Mouse (Mus musculus): ENCODE measurements at regions not wholly inside any gene's neighbourhood (a gene's known extent, or its start where the extent isn't known, plus 50 kb on each side); places are given as distances from the start of the nearest gene placed in this dataset.

DNA sequence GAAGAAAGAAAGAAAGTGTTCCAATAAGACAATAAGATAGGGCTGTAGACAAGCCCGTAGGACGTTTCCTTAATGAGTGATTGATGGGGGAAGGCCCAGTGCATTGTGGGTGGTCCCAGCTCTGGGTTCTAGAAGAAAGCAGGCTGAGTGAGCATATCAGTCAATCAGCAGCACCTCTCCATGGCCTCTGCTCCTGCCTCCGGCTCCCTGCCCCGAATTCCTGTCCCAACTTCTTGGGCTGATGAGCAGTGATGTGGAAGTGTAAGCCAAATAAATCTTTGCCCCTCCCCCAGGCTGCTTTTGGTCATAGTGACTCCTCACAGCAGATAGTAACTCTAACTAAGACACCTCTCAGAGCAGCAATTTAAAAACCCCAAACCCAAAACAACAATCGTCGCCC is 256.2 kb upstream of the Dio3 start:
- in situ Hi-C loops (cut with MboI; ENCODE audit: unreplicated experiment in 2 of 2): no loop called here

DNA sequence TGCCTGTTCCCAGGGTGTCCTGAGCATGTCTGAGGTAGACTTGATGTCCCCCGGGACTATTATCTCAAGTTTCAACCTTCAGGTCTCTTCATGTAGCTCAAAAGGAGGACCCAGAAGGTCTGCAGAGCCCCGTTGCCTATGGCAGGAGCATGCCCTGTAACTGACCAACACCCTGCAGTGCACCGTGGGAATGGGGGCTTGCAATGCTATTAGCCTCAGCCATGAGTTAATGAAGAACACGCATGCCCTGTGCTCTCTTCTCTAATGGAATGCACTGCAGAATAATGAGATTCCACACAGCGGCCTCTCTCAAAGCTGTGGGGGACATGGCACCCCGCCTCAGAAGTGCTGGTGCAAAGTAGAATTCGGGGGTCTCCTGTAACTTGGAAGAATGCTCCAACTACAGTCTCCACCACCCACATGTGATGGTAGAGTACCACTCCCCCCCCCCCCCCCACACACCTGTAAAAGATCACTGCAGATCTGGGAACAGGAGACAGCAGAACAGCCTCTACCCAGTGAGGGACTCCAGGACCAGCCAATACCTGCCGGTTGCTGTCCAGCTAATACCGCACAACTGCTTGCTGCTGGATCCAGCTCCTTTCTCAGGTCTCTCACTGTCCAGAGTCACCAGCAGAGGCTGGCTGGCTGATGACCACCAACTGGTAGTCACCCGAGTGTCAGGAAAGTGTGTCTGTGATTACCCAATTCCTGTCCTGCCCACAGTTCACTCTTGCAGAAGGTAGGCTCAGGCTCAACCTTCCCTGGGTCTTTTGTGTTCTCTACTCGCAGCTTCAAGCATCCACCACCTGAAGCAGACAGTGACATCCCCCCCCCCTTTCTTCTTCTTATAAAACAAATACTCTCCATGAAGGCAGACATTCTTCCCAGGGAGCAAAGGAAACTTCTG is 255.4 kb upstream of the Dio3 start:
- in situ Hi-C loops (cut with MboI; ENCODE audit: unreplicated experiment in 2 of 2): no loop called here

DNA sequence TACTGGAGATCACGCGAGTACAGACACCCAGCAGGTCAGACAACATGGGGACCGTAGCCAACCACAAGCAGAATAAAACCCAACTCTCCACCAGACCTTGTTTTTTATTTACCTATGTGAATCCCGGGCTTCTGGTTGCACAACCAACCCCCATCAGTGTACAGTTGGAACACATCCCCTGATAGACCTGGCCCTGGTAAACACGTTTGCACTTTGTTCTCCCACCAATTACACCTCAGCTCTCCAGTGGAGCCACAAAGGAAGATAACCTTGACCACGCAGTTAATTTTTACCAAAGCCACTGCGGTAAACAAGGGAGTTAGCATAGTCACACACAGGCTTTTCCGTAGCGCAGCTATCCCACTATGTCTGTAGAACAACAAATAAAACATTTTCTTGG is 254.6 kb upstream of the Dio3 start:
- in situ Hi-C loops (cut with MboI; ENCODE audit: unreplicated experiment in 2 of 2): no loop called here

DNA sequence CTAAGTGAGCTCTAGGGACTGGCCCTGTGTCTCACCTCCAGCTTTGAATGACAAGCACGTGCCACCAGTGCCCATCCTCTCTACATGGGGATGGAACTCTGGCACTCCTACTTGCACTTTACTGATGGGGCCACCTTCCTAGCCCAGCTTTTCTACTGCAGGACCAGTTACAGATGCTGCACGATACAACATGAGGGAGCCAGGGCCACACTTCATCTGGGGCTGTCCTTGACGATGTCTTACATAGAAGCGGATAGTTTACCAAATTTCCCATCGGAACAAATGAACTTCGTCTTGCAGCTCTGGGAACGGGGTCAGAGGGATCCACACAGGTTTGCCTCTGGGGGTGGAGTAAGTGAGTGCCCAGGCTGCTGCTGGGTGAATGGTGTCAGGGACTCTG is 253.7 kb upstream of the Dio3 start:
- in situ Hi-C loops (cut with MboI; ENCODE audit: unreplicated experiment in 2 of 2): no loop called here

DNA sequence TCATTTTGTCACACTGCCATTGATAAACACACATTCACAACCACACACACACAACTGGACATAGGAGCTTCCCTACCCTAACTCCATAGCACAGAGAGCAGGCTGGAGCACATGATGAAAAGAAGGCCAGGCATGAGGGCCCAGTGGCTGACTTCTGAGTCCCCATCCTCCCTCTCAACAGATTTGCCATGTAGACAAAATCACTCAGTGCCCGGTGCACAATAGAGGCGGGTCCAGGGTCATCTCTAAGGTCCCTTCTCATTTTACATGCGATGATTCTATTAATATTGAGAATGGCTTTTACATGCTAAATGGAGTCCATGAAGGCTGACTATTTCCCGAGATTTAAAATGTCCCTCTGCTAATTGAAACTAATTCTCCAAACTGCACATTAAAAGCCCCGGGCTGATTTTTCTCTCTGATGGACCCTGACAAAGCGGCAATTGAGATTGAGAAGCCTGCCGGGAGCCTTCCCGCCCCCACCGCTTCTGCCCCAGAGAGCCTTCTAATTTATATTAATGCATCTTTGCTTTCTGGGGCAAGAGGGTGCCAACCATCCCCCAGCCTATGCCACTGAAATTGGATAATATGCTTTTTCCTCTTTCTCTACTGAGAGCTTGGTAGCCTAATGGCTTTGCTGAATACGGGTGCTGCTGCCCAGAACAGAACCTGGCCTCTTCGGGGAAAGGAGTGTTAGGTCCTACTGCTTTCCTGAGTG is 252.7 kb upstream of the Dio3 start:
- in situ Hi-C loops (cut with MboI; ENCODE audit: unreplicated experiment in 2 of 2): no loop called here

DNA sequence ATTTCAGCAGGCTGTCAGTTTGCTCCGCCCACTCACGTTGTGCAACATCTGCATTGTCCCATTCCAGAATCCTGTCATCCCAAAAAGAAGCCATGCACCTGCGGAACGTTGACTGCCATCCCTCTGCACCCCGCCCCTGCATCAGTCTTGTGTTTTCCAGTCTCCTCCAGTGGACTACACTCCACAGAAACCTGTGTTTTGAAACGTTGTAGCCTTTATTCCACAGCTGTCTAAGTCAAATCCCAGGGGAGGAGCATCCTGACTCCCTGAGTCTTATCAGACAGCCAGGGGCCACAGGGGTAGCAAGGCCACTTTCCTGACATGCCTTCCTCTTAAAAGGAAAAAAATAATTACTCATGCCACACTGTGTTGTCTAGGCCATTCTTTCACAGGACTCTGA is 251.5 kb upstream of the Dio3 start:
- in situ Hi-C loops (cut with MboI; ENCODE audit: unreplicated experiment in 2 of 2): no loop called here

DNA sequence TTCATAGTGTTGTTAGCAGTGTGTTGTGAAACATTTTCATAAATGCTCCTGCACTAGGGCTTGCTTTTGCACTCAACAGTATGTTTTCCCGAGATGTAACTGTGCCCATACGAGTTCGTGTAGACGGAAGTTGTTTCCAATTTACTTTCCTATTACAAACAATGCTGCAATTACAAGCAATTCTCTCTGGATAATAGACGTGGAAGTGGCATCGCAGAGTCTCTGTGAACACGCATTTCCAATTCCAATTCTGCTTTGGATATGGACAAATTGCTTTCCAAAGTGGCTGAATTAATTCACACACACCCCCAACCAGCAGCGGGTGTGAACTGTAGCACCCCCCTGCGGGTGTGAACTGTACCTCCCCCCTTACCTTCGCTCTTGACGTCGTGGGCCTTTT is 250.9 kb upstream of the Dio3 start:
- in situ Hi-C loops (cut with MboI; ENCODE audit: unreplicated experiment in 2 of 2): no loop called here

DNA sequence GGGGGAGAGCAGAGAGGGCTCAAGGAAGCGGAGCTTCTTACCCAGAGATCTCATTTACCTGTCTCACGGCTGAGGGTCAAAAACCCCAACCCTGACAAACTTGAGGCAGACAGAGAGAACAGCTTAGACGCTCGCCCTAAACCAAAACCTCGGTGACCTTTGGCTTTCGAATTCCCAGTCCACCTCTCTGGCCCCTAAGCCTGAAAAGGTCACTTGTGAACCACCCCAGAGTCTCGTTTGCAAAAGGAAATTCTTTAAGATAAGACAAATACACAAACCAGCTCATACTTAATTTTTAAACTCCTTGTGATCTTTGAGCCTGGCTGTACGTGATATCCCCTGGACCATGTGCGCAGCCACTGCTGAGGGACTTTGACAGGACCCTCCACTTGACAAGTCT is 250.2 kb upstream of the Dio3 start:
- in situ Hi-C loops (cut with MboI; ENCODE audit: unreplicated experiment in 2 of 2): no loop called here

DNA sequence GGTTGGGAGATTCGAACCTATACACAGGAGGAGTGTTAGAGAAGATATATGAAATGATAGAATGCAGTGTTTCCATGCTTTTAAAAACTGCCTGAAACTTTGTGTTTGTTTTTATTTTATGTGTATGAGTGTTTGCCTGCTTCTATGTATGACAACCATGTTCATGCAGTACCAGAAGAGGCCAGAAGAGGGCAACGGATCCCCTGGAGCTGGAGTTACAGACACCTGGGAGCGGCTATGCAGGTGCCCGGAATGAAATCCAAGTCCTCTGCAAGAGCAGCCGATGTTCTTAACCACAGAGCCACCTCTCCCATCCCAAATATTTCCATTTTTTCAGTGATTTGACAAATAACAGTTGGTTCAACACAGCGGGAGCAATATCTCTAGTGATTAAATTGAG is 247.5 kb upstream of the Dio3 start:
- in situ Hi-C loops (cut with MboI; ENCODE audit: unreplicated experiment in 2 of 2): no loop called here

DNA sequence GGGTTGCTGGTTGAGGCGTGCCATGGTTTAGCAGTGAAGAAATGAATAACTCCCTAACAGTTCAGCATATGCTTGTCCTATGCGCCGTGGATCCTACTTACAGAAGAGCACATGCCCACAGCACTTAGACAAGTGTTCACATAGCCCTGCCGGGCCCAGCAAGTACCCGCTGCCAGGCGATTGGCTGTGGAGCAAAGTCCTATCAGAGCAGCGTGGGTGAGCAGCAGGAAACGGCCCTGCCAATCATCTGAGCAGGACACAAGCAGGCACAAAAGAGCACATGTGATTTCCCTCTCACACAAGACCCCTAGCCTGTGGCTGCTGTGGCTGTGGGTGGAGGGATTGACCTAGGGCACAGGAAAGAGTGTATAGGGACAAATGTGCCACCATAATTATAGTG is 243.7 kb upstream of the Dio3 start:
- in situ Hi-C loops (cut with MboI; ENCODE audit: unreplicated experiment in 2 of 2): no loop called here

DNA sequence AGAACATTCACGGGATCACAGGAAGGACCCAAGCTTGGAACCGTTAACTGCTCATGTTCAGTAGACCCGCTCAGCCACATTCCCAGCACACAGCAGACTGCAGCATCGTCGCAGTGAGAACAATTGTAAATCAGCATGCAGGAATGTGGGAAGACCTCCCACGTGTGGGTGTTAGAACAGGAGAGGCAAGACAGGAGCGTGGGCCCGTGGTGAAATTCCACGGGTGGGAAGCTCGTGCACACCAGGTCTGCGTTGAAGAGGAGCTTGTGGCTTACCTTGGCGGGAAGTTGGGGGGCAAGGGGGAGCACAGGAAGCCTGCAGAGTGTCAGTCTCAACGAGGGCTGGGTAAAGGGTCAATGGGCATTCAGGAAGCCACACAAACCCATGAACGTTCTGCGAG is 238.2 kb upstream of the Dio3 start:
- in situ Hi-C loops (cut with MboI; ENCODE audit: unreplicated experiment in 2 of 2): no loop called here

DNA sequence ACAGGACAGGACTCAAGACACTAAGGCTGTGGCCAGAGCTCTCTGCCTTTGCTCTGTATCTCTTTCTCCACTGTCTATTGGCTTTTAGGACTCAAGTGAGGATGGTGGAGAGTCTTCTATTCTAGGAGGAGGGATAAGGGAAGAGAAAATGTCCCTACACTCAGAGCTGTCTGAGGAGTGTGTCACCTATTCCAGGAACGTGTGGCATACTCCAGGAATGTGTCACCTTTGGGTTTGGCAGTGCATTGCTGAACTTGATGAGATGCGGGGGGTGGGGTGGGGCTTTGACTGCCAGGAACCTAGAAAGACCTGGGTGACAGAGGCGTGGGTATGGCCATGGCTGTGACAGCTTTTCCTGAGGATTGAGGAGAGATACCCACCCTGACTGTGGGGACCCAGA is 237.1 kb upstream of the Dio3 start:
- in situ Hi-C loops (cut with MboI; ENCODE audit: unreplicated experiment in 2 of 2): no loop called here

DNA sequence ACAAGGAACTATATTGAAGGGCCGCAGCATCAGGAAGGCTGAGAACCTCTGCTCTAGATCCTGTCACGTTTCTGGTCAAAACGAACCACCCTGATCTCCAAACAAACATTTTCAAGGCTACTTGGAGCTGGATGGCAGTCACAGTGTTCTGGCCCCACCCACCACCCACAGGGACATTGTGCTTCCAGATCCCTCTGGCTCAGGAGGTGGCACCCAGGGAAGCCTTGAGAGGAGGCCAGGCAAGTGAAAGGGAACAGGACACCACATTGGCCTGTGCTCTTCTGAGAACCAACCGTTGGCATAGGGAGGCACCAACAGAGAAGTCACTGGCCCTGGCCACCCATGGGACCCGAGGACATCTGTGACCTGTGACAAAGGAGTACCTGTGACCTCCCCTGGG is 234.6 kb upstream of the Dio3 start:
- in situ Hi-C loops (cut with MboI; ENCODE audit: unreplicated experiment in 2 of 2): no loop called here

DNA sequence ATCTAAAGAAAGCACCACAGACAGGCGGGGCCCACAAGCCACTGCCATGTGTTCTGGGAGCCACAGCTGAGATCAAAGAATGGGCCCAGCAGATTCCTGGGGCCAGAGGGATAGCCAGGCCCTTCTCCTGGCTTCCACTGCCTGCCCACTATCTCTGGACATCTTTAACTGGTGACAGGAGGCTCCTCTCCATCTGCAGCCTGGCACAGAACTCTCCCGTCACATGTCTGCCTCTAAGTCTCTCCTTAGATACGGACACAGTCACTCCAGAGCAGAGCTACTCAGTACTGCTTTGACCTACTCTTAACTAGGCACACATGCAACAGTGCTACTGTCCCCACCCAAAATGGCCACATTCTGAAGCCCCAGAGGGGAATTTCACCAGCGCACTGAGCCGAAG is 234.1 kb upstream of the Dio3 start:
- in situ Hi-C loops (cut with MboI; ENCODE audit: unreplicated experiment in 2 of 2): no loop called here

DNA sequence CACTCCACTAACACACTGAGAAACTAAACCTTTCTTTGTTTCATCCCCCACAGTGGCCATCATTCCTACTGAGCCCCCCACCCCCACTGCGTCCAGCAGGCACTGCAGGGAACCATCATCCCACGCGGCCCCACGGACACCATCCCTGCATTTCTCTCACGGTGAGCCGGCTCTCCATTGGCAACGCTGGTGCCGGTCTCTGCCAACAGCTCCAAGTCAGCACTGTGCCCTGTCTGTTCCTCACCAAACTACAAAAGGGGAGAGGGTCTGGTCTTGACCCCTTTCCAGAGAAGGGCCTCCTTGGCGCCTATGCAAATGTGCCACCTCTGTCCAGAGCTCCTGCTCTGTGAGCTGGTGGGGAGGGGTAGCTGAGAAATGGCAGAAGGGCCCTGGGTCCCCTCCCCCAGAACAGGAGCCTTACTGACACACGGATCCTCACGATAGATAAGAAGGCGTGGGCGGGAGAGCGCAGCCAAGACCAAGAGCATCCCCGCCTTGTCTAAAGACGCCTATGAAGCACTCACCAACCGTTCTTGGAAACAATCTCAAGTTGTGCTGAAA is 233.0 kb upstream of the Dio3 start:
- in situ Hi-C loops (cut with MboI; ENCODE audit: unreplicated experiment in 2 of 2): no loop called here

DNA sequence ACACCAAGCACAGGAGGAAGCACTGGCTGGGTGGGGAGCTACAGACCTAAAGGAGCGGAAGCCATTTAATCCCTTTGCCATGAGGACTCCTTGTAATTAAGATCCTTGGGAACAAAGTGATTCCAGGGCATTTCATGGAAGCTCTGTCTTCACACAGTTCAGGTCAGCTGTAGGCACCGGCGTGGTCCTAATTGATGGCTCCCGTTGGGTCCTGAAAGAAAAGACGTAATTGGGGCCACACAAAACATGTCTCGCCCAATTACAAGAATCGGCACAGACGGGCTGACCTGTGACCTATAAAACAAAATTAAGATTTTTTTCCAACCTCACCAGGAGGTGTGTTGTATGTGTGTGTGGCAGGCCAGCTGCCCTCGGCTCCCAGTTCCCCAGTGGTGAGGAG is 232.3 kb upstream of the Dio3 start:
- in situ Hi-C loops (cut with MboI; ENCODE audit: unreplicated experiment in 2 of 2): no loop called here

DNA sequence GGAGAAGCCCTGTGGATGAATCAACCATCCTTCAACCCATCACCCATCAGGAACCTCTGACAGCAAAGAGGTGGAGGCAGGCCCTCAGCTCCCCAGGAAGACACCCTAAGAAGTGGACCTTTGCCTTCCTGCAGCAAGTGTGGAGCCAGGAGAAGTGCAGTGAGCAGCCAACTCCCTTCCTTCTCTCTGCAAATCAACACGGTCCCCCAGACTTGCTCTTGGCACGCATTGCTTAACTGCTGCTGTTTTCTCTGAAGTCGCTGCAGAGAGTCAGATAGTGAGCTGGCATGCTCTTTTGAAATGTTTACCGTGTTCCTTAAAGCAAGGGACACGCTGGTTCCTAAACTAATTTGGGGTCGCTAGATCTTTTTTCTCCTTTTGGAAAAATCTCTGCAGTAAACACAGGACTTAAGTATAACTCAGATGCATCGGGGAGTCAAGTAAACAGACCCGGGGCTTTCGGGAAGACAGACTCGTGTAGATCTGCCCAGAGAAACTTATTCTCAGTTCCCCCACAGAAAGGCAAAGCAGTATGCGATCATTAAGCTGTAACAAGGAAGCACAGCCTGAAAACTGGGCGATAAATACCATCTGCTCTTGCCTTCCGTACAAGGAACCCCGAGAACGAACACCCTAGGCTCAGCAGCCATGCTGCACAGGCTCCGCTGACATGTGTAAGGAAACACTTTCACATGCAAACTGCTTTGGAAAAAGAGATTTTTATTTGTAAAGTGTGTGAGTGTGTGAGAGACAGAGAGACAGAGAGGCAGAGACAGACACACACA is 231.2 kb upstream of the Dio3 start:
- in situ Hi-C loops (cut with MboI; ENCODE audit: unreplicated experiment in 2 of 2): no loop called here

DNA sequence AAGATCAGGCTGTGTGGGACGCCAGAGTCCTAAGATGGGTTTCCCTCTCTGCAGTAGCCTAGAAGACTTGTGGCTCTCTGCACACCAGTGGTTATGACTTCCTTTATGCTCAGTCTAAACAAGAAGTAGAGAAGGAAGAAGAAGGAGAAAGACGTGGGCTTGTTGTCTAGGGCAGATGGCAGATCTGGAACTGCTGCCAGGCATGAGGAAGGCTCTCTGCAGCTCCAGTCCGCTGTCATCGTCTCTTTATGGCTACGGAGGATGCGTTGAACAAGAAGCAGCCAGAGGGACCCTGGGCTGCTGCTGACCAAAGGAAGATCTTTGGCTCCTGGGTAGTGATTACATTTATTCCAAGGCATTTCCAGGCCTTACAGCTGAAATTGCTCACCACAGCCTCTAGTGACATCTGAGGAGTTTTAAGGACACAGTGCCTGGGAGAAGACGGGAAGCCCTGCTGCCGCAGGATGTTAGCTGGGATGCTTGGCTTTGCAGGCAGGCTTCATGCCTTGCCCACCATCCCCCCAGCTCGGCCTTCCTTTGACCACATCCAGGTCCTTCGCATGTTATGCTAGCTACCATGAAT is 229.6 kb upstream of the Dio3 start:
- in situ Hi-C loops (cut with MboI; ENCODE audit: unreplicated experiment in 2 of 2): no loop called here

DNA sequence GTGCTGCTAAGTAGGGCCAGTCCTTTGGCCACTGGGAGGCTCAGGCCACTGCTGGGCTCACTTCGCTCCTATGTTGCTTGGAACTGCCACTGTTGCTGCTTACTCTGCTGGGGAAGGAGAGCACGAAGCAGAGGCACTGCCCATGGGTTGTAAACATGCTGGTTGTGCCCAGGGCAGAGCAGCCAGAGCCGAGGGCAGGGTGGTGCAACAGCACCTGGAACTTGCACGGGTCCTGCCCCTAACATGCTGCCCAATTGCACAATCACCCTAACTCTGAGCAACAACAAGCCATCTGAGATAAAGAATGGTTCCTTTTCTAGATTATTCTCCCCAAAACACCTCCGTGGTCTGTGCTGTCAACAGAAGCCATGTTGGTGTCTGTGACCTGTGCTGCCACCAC is 219.5 kb upstream of the Dio3 start:
- in situ Hi-C loops (cut with MboI; ENCODE audit: unreplicated experiment in 2 of 2): no loop called here

DNA sequence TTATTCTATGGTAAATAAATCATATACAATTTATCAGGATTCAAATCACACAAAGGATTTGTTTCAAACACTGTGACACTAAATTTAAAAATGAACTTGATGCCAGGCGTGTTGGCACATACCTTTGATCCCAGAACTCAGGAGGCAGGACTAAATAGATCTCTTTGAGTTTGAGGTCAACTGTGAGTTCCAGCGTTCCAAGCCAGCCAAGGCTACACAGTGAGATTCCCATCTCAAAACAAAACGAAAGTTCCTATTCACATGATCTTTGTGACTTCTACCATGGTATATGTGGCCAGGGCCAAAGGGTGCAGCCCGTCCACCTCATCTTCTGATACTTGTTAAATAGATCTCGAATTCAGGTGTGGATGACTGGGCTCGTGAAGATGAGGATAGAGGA is 216.9 kb upstream of the Dio3 start:
- in situ Hi-C loops (cut with MboI; ENCODE audit: unreplicated experiment in 2 of 2): no loop called here

DNA sequence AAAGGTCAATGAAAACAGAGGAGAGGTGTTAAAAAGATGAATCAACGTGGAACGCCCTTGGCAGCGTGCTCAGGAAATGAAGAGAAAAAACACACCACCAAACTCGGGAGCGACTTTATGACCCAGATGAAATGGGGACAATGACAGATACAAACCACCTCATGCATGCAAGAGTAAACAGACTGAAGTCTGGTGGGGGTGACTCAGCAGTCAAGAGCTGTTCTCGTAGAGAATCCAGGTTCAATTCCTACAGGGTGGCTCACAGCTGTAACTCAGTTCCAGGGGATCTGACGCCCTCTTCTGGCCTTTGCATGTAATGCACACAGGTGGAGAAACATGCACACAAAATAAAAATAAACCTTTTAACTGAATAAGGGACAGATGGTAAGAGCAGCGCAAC is 215.9 kb upstream of the Dio3 start:
- in situ Hi-C loops (cut with MboI; ENCODE audit: unreplicated experiment in 2 of 2): no loop called here

Data from v-Abl transformed pro-B cells (cell line).